Mouse (Mus musculus) Patski (cell line): ENCODE results near the gene Sema6d. TPM values are rescaled to one million over a fixed set of nuclear protein-coding genes. Genes with fewer than 3 reads are reported as not detected.

ENCODE experiments used
- ATAC-seq: fragments of 100-300 bp; one replicate; pipeline ENCODE4 v1.8.0; 2021
- CTCF ChIA-PET: fragments of 350-600 bp; sonication (Branson Sonifier 250); formaldehyde crosslinking; loops from one replicate; lab custom pipeline; 2022; ENCODE audit warnings: inconsistent platforms; lab: Charles Lee
- POLR2A ChIA-PET: fragments of 350-600 bp; sonication (Branson Sonifier 250); formaldehyde crosslinking; loops from one replicate; lab custom pipeline; 2022; ENCODE audit warnings: antibody characterized with exemption, inconsistent platforms; lab: Charles Lee
- DNase-seq: peaks from one replicate; pipeline ENCODE4 v3.0.0-alpha.2; 2011; ENCODE audit warnings: low read depth, low spot score
- H3K27me3 ChIP-seq: fragments of 371-371 bp; one replicate; pipeline ENCODE4 v1.5.1; 2021
- CTCF ChIP-seq: fragments of 100-300 bp; IDR thresholded peaks from one replicate; pipeline ENCODE4 v1.5.1; 2021
- in situ Hi-C: fragments of 300-500 bp; cut with MboI; formaldehyde crosslinking; loops from 3 replicates; pipeline ENCODE4 v1.11.1; 2018; ENCODE audit warnings: low pct_unique_long_range_greater_than_20kb, mixed read lengths
- polyA plus RNA-seq: library from polyadenylated mRNA; unstranded; gene quantifications from one replicate; pipeline ENCODE4 v1.2.3, GENCODE M21; 2021

Sema6d gene
- polyA plus RNA-seq, 1 experiment from 2014 or later, result 2.7 TPM

GRCm38 (mm10) chr2:124168411-124168810 is 78.6 kb downstream of the Sema6d start:
- ChIA-PET POLR2A (no interaction called here), CTCF (no interaction called here)
- ATAC-seq (no peak), DNase-seq (no peak)
- no peak for TF ChIP-seq CTCF
- in situ Hi-C loops, result no loop called here
- no peaks in the 10 kb centered on the region for H3K27me3 ChIP-seq

- no peak for DNase-seq
- ChIA-PET CTCF (interaction anchor here (0.8 to 1.6 kb wide), 3 partner anchors 12 to 71 kb away, joined by 3 to 5 read pairs (median 3); no protein-coding TSS in a partner anchor), POLR2A (interaction anchor here (0.6 kb wide), 1 partner anchor 858 kb away, joined by 9 read pairs; no protein-coding TSS in a partner anchor)
- no peak for TF ChIP-seq CTCF
- H3K27me3 ChIP-seq, result no peaks in the 10 kb centered on the region
- ATAC-seq, result no peak
- in situ Hi-C loops, result no loop called here
Observed at GRCm38 (mm10) chr2:124171718-124172117, 81.9 kb downstream of the Sema6d start.

GRCm38 (mm10) chr2:124176265-124176664 is 86.5 kb downstream of the Sema6d start:
- DNase-seq (no peak), ATAC-seq (no peak)
- CTCF ChIA-PET, result interaction anchor here (1.2 kb wide), 1 partner anchor 14 kb away, joined by 4 read pairs; no protein-coding TSS in a partner anchor
- no peaks in the 10 kb centered on the region for H3K27me3 ChIP-seq
- in situ Hi-C loops, result no loop called here
- TF ChIP-seq CTCF, result no peak
- POLR2A ChIA-PET, result no interaction called here

- POLR2A ChIA-PET, result no interaction called here
- no peak for TF ChIP-seq CTCF
- CTCF ChIA-PET, result interaction anchor here (1.2 kb wide), 1 partner anchor 14 kb away, joined by 4 read pairs; no protein-coding TSS in a partner anchor
- no peak for ATAC-seq
- in situ Hi-C loops, result no loop called here
- H3K27me3 ChIP-seq, result no peaks in the 10 kb centered on the region
- no peak for DNase-seq
Observed at GRCm38 (mm10) chr2:124176711-124177169, 87.0 kb downstream of the Sema6d start.

- no peak for TF ChIP-seq CTCF
- in situ Hi-C loops, result no loop called here
- DNase-seq (no peak), ATAC-seq (no peak)
- POLR2A ChIA-PET, result no interaction called here
- CTCF ChIA-PET, result interaction anchor here (1.0 kb wide), 1 partner anchor 16 kb away, joined by 3 read pairs; no protein-coding TSS in a partner anchor
- H3K27me3 ChIP-seq, result no peaks in the 10 kb centered on the region
Observed at GRCm38 (mm10) chr2:124189271-124189670, 99.5 kb downstream of the Sema6d start.

- H3K27me3 ChIP-seq, result no peaks in the 10 kb centered on the region
- no peak for DNase-seq
- POLR2A ChIA-PET, result interaction anchor here (0.6 kb wide), 1 partner anchor 994 kb away, joined by 3 read pairs; no protein-coding TSS in a partner anchor
- CTCF ChIA-PET, result interaction anchor here (1.1 kb wide), 1 partner anchor 9 kb away, joined by 3 read pairs; no protein-coding TSS in a partner anchor
- ATAC-seq, result no peak
- in situ Hi-C loops, result no loop called here
- TF ChIP-seq CTCF, result no peak
Observed at GRCm38 (mm10) chr2:124194041-124194440, 104.3 kb downstream of the Sema6d start.

- TF ChIP-seq CTCF, result no peak
- H3K27me3 ChIP-seq, result peaks cover 6% of the 10 kb centered on the region
- in situ Hi-C loops, result no loop called here
- no peak for ATAC-seq
- DNase-seq, result no peak
- CTCF ChIA-PET, result no interaction called here
- POLR2A ChIA-PET, result no interaction called here
Observed at GRCm38 (mm10) chr2:124201493-124201892, 111.7 kb downstream of the Sema6d start.

GRCm38 (mm10) chr2:124202475-124202990 is 112.8 kb downstream of the Sema6d start:
- no peak for TF ChIP-seq CTCF
- POLR2A ChIA-PET, result no interaction called here

GRCm38 (mm10) chr2:124205811-124206210 is 116.0 kb downstream of the Sema6d start:
- ATAC-seq (no peak), DNase-seq (no peak)
- ChIA-PET CTCF (no interaction called here), POLR2A (no interaction called here)
- no peak for TF ChIP-seq CTCF
- no peaks in the 10 kb centered on the region for H3K27me3 ChIP-seq
- in situ Hi-C loops, result no loop called here

More at GRCm38 (mm10) chr2:124202475-124202990, 112.8 kb downstream of the Sema6d start:
- peaks cover 6% of the 10 kb centered on the region for H3K27me3 ChIP-seq
- CTCF ChIA-PET, result no interaction called here
- DNase-seq, result no peak
- in situ Hi-C loops, result no loop called here
- ATAC-seq, result no peak

- ChIA-PET CTCF (interaction anchor here (1.8 kb wide), 1 partner anchor 10 kb away, joined by 8 read pairs; no protein-coding TSS in a partner anchor), POLR2A (no interaction called here)
- in situ Hi-C loops, result no loop called here
- DNase-seq, result no peak
- no peaks in the 10 kb centered on the region for H3K27me3 ChIP-seq
- TF ChIP-seq CTCF, result no peak
- no peak for ATAC-seq
Observed at GRCm38 (mm10) chr2:124208251-124208650, 118.5 kb downstream of the Sema6d start.

GRCm38 (mm10) chr2:124223559-124223958 is 133.8 kb downstream of the Sema6d start:
- DNase-seq (no peak), ATAC-seq (no peak)
- ChIA-PET POLR2A (no interaction called here), CTCF (no interaction called here)
- no peak for TF ChIP-seq CTCF
- in situ Hi-C loops, result no loop called here
- H3K27me3 ChIP-seq, result no peaks in the 10 kb centered on the region
